ENCODE assay signal across 8 mouse cellular contexts in genomic region chr16:95702562-95703545, GRCm38 (mm10). TPM values are rescaled to one million over a fixed set of nuclear protein-coding genes. Genes with fewer than 3 reads are reported as not detected.
DNase-seq lines count a peak whose midpoint lies in the region; ATAC-seq and TF ChIP-seq lines count a peak whose summit lies in the region.

No protein-coding gene starts in this region.

- no peaks in the 10 kb centered on the region for H3K27me3 ChIP-seq in midbrain, embryonic 14.5 days (ENCODE audit: control insufficient read depth, insufficient read depth, low read length)

- DNase-seq in gastrocnemius, adult 2 months: peak; percentile 63
- DNase-seq in gastrocnemius, postnatal 4 days (ENCODE audit: low spot score in 2 of 2): no peak
- DNase-seq in cerebellum, adult 11 months: peak; percentile 48
- peak; percentile 38 for DNase-seq in kidney, postnatal 14 days
- peak; percentile 63 for DNase-seq in midbrain, embryonic 14.5 days
- no peak for DNase-seq in spleen, postnatal 14 days (ENCODE audit: low spot score in 2 of 2)

- no peaks in the 10 kb centered on the region for H3K9me3 ChIP-seq in midbrain, embryonic 14.5 days (ENCODE audit: control insufficient read depth, low read length)

- H3K27ac ChIP-seq in gastrocnemius, adult 2 months: peak overlapping the region; percentile 100
- peak overlapping the region; percentile 88 for H3K27ac ChIP-seq in midbrain, embryonic 14.5 days (replicated peaks; ENCODE audit: low read depth, low read length)

- no peak for TF ChIP-seq CTCF in gastrocnemius, adult 2 months (IDR thresholded peaks at IDR 0.05)

- no peaks in the 10 kb centered on the region for H3K36me3 ChIP-seq in midbrain, embryonic 14.5 days (ENCODE audit: control insufficient read depth, insufficient read depth, low read length)

- H3K4me3 ChIP-seq in gastrocnemius, adult 2 months: peak overlapping the region; percentile 85
- peak overlapping the region; percentile 76 for H3K4me3 ChIP-seq in midbrain, embryonic 14.5 days (replicated peaks; ENCODE audit: low read depth, low read length)

- peak overlapping the region; percentile 62 for H3K4me2 ChIP-seq in midbrain, embryonic 14.5 days (ENCODE audit: low read length)

- H3K4me1 ChIP-seq in midbrain, embryonic 14.5 days (ENCODE audit: control insufficient read depth, insufficient read depth, low read length): peaks cover 20% of the 10 kb centered on the region; the same call in 1 of the 2 replicates

- intact Hi-C loops in gastrocnemius, adult 2 months (cut with DNase I): loop anchor here (1.0 to 5.0 kb wide), 3 partner anchors 39 to 124 kb away; no protein-coding TSS in a partner anchor

- 2% methylated on average over 61 of the region's 62 CpGs for WGBS in midbrain, embryonic 14.5 days

- H3K9ac ChIP-seq in midbrain, embryonic 14.5 days (replicated peaks; ENCODE audit: low read length): peak overlapping the region; percentile 88

- ATAC-seq in CD4-positive, CD25-positive, alpha-beta regulatory T cell, adult 4 months: peak; percentile 31
- peak; percentile 34 for ATAC-seq in granulocyte monocyte progenitor cell, adult 5-6 weeks (replicated peaks; ENCODE audit: poor library complexity, severe bottlenecking)
- peak; percentile 84 for ATAC-seq in midbrain, embryonic 14.5 days (ENCODE audit: low FRiP score, low TSS enrichment)

RNA-seq across cellular contexts. Expression of gene Ets2, which starts 1.0 kb away (rescaled TPM):
- 10 to 100 TPM; 22.7 to 41.9 TPM for total RNA-seq in gastrocnemius, adult 2 months (2021)
- total RNA-seq in gastrocnemius, postnatal 4 days (2021): 10 to 100 TPM; 72.6 to 74.5 TPM
- polyA plus RNA-seq in CD4-positive, CD25-positive, alpha-beta regulatory T cell, adult 4 months (2017; shearing (Covaris generic)): 1 to 10 TPM; 4.2 to 4.3 TPM
- total RNA-seq in granulocyte monocyte progenitor cell, adult 5-6 weeks (2014; fragmentation: Nextera tagmentation): 7.4 and 7.5 TPM in 2 replicates
- 7.0 and 9.7 TPM in 2 replicates for total RNA-seq in granulocyte monocyte progenitor cell, adult 5-6 weeks (2017)
- 11.9 and 12.4 TPM in 2 replicates for polyA plus RNA-seq in midbrain, embryonic 14.5 days (2014; fragmentation: Nextera tagmentation; extraction: Ambion mirVana)

Comparison
In these comparisons a context has a peak if more than half of its experiments do, and no peak if none do; other contexts are left out.
1. DNase-seq: peak in gastrocnemius, adult 2 months (single experiment), cerebellum, adult 11 months (single experiment), kidney, postnatal 14 days (single experiment) and midbrain, embryonic 14.5 days (single experiment); none in gastrocnemius, postnatal 4 days (0 of 2) and spleen, postnatal 14 days (0 of 2).
2. ATAC-seq: peak in every context shown above with its lines; median percentile 84 in midbrain, embryonic 14.5 days; 34 in granulocyte monocyte progenitor cell, adult 5-6 weeks; 31 in CD4-positive, CD25-positive, alpha-beta regulatory T cell, adult 4 months.